Mouse (Mus musculus) stomach, embryonic 16.5 days (tissue): ENCODE measurements at regions not wholly inside any gene's neighbourhood (a gene's known extent, or its start where the extent isn't known, plus 50 kb on each side); places are given as distances from the start of the nearest gene placed in this dataset.

Experiments
- ATAC-seq: fragments of 200-750 bp; cut with Nextera tagmentation; 2 replicates; pipeline ENCODE4 v1.8.0; 2017; ENCODE audit warnings: moderate number of reproducible peaks, moderate TSS enrichment; ENCODE audit not compliant: insufficient read depth, low FRiP score
- H3K27ac ChIP-seq: fragments of 300-500 bp; sonication (generic); 2 replicates; pipeline ENCODE4 v1.5.1; 2014; ENCODE audit warnings: low read length
- H3K27me3 ChIP-seq: fragments of 300-500 bp; sonication (generic); 2 replicates; pipeline ENCODE4 v1.6.1; 2014; ENCODE audit warnings: low read length, control low read depth, mixed read lengths; ENCODE audit not compliant: control insufficient read depth, insufficient read depth
- H3K36me3 ChIP-seq: fragments of 300-500 bp; sonication (generic); 2 replicates; pipeline ENCODE4 v1.6.1; 2014; ENCODE audit warnings: low read length; ENCODE audit not compliant: control insufficient read depth, insufficient read depth
- H3K4me1 ChIP-seq: fragments of 300-500 bp; sonication (generic); 2 replicates; pipeline ENCODE4 v1.6.1; 2014; ENCODE audit warnings: low read length, control low read depth, mixed read lengths; ENCODE audit not compliant: control insufficient read depth, insufficient read depth
- H3K4me2 ChIP-seq: fragments of 300-500 bp; sonication (generic); 2 replicates; pipeline ENCODE4 v1.6.1; 2014; ENCODE audit warnings: low read depth, low read length, mixed read lengths
- H3K4me3 ChIP-seq: fragments of 300-500 bp; sonication (generic); replicated peaks from 2 replicates; pipeline ENCODE4 v1.5.1; 2014; ENCODE audit warnings: mild to moderate bottlenecking, low read length
- H3K9ac ChIP-seq: fragments of 300-500 bp; sonication (generic); 2 replicates; pipeline ENCODE4 v1.6.1; 2014; ENCODE audit warnings: low read length
- H3K9me3 ChIP-seq: fragments of 300-500 bp; sonication (generic); replicated peaks from 2 replicates; pipeline ENCODE4 v1.6.1; 2016; ENCODE audit warnings: low read length, control low read depth; ENCODE audit not compliant: control insufficient read depth
- WGBS: fragments of 180-500 bp; shearing (Covaris S2); extraction: QIAGEN DNeasy Blood & Tissue Kit; methylation state at CpG from one replicate; pipeline ENCODE4 v1.1.7; 2014; 5-methylcytosine and 5-hydroxymethylcytosine counted together

- Histone ChIP-seq H3K27ac (no peak overlapping the region), H3K27me3 (no peaks in the 10 kb centered on the region), H3K4me2 (no peak overlapping the region), H3K4me3 (no peak overlapping the region), H3K4me1 (no peaks in the 10 kb centered on the region), H3K9me3 (no peaks in the 10 kb centered on the region), H3K9ac (no peak overlapping the region), H3K36me3 (no peaks in the 10 kb centered on the region)
- WGBS: 38% methylated on average over 2 of the region's 2 CpGs
- ATAC-seq: peak; percentile 53; the same call in 1 of the 2 replicates
These were observed 103.0 kb upstream of the Nphp3 start for GRCm38 (mm10) chr9:103899311-103899710.

- Histone ChIP-seq H3K36me3 (no peaks in the 10 kb centered on the region), H3K9ac (no peak overlapping the region), H3K9me3 (no peaks in the 10 kb centered on the region), H3K27ac (no peak overlapping the region), H3K4me2 (no peak overlapping the region), H3K4me1 (no peaks in the 10 kb centered on the region), H3K27me3 (no peaks in the 10 kb centered on the region), H3K4me3 (no peak overlapping the region)
- no peak for ATAC-seq
- 64% methylated on average over 2 of the region's 2 CpGs for WGBS
These were observed 91.0 kb upstream of the Nphp3 start for GRCm38 (mm10) chr9:103911347-103911746.

DNA sequence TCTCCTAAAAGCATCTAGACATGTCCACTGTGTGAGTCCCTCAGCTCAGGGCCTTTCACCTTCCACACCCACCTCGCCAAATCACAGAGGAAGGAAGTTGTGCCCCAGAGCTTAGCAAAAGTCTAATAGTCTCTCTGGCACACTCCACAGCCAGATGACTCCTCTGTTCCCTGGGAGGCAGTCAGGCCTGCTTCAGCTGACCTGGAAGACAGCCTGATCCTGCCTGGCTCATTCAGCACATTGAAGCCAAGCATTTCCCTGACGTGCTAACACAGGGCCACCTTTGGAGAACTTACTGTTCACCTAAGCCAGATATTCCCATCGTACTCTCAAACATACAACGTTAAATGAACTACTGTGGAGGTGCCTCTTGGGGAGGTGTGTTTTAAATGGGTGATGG lies 87.2 kb upstream of the Nphp3 start:
- no peak overlapping the region for H3K4me3 ChIP-seq
- no peak overlapping the region for H3K4me2 ChIP-seq
- H3K4me1 ChIP-seq: no peaks in the 10 kb centered on the region
- H3K9ac ChIP-seq: no peak overlapping the region
- ATAC-seq: no peak
- no peaks in the 10 kb centered on the region for H3K36me3 ChIP-seq
- no peaks in the 10 kb centered on the region for H3K27me3 ChIP-seq
- H3K9me3 ChIP-seq: no peaks in the 10 kb centered on the region
- 75% methylated on average over 4 of the region's 4 CpGs for WGBS
- H3K27ac ChIP-seq: no peak overlapping the region

- no peak for ATAC-seq
- Histone ChIP-seq H3K27me3 (no peaks in the 10 kb centered on the region), H3K4me2 (no peak overlapping the region), H3K4me3 (no peak overlapping the region), H3K9ac (no peak overlapping the region), H3K9me3 (no peaks in the 10 kb centered on the region), H3K27ac (no peak overlapping the region), H3K36me3 (no peaks in the 10 kb centered on the region), H3K4me1 (no peaks in the 10 kb centered on the region)
- WGBS: 93% methylated on average over 6 of the region's 6 CpGs
These were observed 84.6 kb upstream of the Nphp3 start for GRCm38 (mm10) chr9:103917771-103918170.

DNA sequence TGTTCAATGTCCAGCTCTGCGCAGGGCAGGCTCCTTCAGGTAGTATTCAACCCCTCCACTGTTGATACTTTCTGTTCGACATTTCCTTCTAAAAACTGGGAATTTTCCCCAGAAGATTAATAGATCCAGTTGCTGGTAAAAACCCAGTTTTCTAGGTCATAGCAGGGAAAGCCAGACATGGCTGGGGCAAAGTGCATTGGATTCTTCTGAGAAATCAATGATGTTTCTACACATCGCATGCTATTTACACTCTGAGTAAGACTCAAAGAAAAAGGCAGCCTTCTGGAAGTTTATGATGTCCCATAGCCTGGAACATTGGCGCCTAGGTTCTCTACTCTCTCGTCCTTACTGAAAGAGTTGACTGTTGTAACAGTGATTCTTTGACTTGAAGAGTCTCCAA lies 80.0 kb upstream of the Nphp3 start:
- Histone ChIP-seq H3K4me1 (no peaks in the 10 kb centered on the region), H3K9ac (no peak overlapping the region), H3K9me3 (no peaks in the 10 kb centered on the region), H3K27ac (no peak overlapping the region), H3K27me3 (no peaks in the 10 kb centered on the region), H3K36me3 (no peaks in the 10 kb centered on the region), H3K4me2 (no peak overlapping the region), H3K4me3 (no peak overlapping the region)
- 85% methylated on average over 5 of the region's 5 CpGs for WGBS
- no peak for ATAC-seq

DNA sequence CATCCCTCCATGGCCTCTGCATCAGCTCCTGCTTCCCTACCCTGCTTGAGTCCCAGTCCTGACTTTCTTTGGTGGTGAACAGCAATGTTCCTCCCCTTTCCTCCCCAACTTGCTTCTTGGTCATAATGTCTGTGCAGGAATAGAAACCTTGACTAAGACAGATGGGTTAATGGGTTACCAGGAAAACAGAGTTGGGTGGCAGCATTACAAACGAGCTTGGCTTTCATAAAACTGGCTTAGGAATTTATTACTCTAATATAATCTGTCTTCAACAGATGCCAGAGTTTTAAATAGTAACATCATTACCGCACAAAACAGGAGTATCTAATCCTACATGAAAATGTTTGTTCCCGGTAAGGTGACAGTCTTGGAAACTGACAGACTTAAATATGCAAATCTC lies 77.7 kb upstream of the Nphp3 start:
- Histone ChIP-seq H3K9ac (no peak overlapping the region), H3K9me3 (no peaks in the 10 kb centered on the region), H3K4me3 (no peak overlapping the region), H3K4me1 (no peaks in the 10 kb centered on the region), H3K4me2 (no peak overlapping the region), H3K36me3 (no peaks in the 10 kb centered on the region), H3K27me3 (no peaks in the 10 kb centered on the region), H3K27ac (no peak overlapping the region)
- WGBS: 65% methylated on average over 3 of the region's 3 CpGs
- no peak for ATAC-seq

DNA sequence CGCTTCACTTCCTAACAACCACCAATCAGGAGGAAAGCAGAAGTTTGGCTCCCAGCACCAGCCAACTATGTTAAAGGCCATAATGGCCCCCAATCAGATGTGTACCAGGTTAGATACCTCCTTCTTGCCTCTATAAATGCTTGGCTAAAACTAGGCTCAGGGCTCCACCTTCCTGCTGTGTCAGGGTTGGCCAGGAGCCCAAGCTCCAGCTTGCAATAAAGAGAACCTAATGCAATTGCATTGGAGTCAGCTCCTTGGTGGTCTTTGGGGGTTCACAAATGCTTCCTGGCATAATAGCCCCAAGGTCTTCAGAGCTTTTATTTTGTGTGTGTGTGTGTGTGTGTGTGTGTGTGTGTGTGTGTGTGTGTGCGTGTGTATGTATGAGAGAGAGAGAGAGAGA lies 76.9 kb upstream of the Nphp3 start:
- no peak overlapping the region for H3K4me3 ChIP-seq
- H3K4me2 ChIP-seq: no peak overlapping the region
- ATAC-seq: no peak
- no peaks in the 10 kb centered on the region for H3K4me1 ChIP-seq
- H3K36me3 ChIP-seq: no peaks in the 10 kb centered on the region
- 86% methylated on average over 2 of the region's 2 CpGs for WGBS
- H3K27ac ChIP-seq: no peak overlapping the region
- H3K9ac ChIP-seq: no peak overlapping the region
- H3K9me3 ChIP-seq: no peaks in the 10 kb centered on the region
- H3K27me3 ChIP-seq: no peaks in the 10 kb centered on the region

DNA sequence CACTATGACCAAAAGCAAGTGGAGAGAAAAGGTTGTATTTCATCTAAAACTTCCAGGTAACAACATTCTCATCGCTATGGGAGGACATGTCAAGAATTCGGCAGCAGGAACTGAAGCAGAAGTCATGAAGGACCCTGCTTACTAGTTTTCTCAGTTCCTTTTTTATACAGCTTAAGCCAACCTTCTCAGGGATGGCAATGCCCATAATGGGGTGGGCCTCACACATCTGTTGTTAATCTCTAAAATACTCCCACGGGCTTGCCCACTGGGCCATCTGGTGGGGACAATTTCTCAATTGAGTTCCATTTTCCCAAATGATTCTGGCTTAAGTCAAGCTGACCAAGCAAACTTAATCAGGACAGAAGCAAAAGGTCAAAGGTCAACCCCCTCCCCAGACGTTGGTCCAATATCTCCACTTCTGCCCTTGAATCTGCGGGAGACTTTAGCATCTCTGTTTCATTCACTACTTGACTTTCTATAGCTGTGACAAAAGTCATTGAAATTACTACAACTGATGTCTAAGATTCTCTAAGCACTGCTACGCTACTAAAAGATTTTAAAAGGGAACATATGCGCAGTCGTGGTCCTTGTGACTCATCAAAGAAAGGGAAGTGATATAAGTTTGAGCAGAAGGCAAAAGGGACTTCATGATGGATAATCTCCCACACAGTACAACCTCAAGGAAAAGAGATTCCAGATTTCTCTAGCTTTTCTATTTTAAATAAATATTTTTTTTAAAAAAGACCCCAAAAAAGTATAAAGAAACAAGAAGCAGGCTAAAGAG lies 73.4 kb upstream of the Nphp3 start:
- Histone ChIP-seq H3K36me3 (no peaks in the 10 kb centered on the region), H3K4me2 (no peak overlapping the region), H3K4me3 (no peak overlapping the region), H3K9me3 (no peaks in the 10 kb centered on the region), H3K9ac (no peak overlapping the region), H3K4me1 (no peaks in the 10 kb centered on the region), H3K27ac (no peak overlapping the region), H3K27me3 (no peaks in the 10 kb centered on the region)
- WGBS: 75% methylated on average over 8 of the region's 8 CpGs
- ATAC-seq: no peak

DNA sequence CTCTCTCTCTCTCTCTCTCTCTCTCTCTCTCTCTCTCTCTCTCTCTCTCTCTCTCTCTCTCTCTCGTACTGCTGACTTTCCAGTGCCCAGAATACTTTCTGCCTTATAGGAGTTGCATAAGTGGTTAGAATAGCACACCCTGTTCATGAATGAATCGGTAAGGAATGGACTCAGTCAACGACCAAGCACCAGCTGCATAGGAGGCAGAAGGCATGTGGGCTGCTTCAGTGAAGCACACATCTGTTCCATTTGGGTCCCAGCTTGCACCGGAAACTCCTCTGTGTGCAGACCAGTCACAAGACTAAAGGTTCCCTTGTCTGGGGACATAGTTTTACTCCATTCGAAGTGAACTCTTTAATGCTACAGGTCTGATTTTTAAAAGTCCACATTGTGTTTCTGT lies 64.3 kb upstream of the Nphp3 start:
- Histone ChIP-seq H3K9ac (no peak overlapping the region), H3K36me3 (no peaks in the 10 kb centered on the region), H3K27ac (no peak overlapping the region), H3K4me1 (no peaks in the 10 kb centered on the region), H3K4me3 (no peak overlapping the region), H3K9me3 (no peaks in the 10 kb centered on the region), H3K27me3 (no peaks in the 10 kb centered on the region), H3K4me2 (no peak overlapping the region)
- 81% methylated on average over 5 of the region's 5 CpGs for WGBS
- no peak for ATAC-seq
